Mouse (Mus musculus): Measurements from ENCODE around the gene Slc37a1. TPM values are rescaled to one million over a fixed set of nuclear protein-coding genes. Genes with fewer than 3 reads are reported as not detected.

Slc37a1 gene
- polyA plus RNA-seq, 1 experiment from 2014 or later = 6.4 TPM

DNA sequence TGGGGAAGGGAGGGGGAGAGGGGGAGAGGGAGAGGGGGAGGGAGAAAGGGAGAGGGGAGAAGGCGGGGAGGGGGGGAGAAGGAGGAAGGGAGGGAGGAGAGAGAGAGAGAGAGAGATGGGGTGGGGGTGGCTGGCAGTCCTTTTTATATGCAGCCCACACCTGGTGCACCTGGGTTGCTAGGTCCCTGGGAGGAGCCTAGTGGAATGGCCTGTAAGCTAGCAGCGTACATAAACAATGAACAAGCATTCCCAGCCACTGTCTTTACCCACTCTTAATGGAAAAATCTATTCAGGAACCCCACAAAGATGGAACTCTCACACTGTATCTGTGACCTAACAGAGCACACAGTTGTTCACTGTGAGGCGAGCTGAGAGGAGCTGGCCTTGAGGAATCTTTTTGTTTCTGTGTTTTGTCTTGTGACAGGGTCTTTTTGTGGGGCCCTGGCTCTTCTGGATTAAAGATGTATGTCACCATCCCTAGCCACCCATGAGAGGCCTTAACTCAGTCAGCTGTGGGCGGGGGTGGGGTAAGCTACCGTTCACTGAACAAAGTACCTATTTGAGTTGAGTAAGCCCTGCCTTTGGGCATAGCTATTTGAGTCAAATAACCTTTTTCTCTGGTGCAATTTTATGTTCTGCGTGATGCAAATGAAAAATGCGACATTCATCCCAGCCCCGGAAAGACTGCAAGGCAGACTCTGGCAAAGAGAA, 69.4 kb downstream of the Slc37a1 start:
- Histone ChIP-seq H3K27me3 (ENCODE audit: low read depth, poor library complexity, severe bottlenecking) (no peaks in the 10 kb centered on the region), H3K9me3 (replicated peaks) (no peaks in the 10 kb centered on the region), H3K36me3 (no peaks in the 10 kb centered on the region), H3K4me3 (no peak overlapping the region), H3K27ac (replicated peaks) (no peak overlapping the region; the same call in 1 of the 2 replicates), H3K4me1 (peaks cover 23% of the 10 kb centered on the region)
- no peak for DNase-seq (ENCODE audit: low spot score)
- 38% methylated on average over 8 of the region's 8 CpGs for WGBS

DNA sequence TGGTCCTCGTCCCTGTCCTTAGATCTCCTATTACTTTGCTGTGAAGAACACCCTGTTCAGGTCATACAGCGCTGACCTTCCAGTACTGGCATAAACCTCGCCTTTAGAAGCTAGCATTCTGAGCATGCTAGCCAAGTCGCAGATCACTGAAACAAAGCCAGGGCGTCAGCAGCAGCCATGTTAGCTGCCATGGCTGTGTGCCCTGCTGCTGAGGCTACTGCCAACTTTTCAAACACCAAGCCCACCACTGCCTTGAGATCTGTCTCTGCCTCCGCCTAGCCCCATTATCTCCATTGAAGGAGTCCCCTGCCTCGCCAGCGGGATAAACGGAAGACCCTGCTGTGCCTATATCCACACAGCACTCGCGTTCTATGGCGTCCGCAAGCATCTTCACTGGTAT, 74.0 kb downstream of the Slc37a1 start:
- no peak overlapping the region for H3K27ac ChIP-seq (replicated peaks)
- no peaks in the 10 kb centered on the region for H3K9me3 ChIP-seq (replicated peaks)
- no peaks in the 10 kb centered on the region for H3K27me3 ChIP-seq (ENCODE audit: low read depth, poor library complexity, severe bottlenecking)
- 81% methylated on average over 13 of the region's 13 CpGs for WGBS
- peaks cover 17% of the 10 kb centered on the region for H3K4me1 ChIP-seq
- DNase-seq (ENCODE audit: low spot score) = no peak
- H3K36me3 ChIP-seq = no peaks in the 10 kb centered on the region
- no peak overlapping the region for H3K4me3 ChIP-seq

DNA sequence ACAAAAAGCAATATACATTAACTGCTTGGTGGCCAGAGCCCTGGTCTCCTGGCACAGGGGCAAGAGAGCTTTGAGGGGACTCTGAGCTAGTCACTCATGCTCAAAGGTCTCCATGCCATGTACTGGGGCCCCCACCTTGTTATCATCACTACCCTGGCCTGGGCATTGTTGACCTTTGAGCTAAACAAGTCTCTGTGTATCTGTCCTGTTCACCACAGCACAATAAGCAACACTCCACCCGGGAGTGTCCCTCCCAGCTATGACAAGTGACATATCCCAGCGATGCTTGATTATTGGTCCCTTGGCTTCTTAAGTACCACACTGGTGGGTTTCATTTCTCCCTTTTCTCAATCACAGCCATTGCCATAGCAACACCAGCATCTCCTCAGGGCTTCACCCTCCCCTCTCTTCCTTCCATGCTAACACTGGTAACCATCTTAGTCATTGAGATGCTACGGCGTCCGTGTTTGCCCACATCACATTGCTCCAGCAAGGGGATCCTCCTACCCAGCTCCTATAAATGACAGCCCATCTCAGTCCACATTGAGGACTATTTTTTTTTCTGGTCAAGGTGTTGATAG, 79.1 kb downstream of the Slc37a1 start:
- no peak for DNase-seq (ENCODE audit: low spot score)
- Histone ChIP-seq H3K4me3 (no peak overlapping the region), H3K27ac (replicated peaks) (no peak overlapping the region), H3K9me3 (replicated peaks) (no peaks in the 10 kb centered on the region), H3K36me3 (no peaks in the 10 kb centered on the region), H3K27me3 (ENCODE audit: low read depth, poor library complexity, severe bottlenecking) (no peaks in the 10 kb centered on the region), H3K4me1 (peaks cover 13% of the 10 kb centered on the region; the same call in 1 of the 2 replicates)
- WGBS = 91% methylated on average over 5 of the region's 5 CpGs

DNA sequence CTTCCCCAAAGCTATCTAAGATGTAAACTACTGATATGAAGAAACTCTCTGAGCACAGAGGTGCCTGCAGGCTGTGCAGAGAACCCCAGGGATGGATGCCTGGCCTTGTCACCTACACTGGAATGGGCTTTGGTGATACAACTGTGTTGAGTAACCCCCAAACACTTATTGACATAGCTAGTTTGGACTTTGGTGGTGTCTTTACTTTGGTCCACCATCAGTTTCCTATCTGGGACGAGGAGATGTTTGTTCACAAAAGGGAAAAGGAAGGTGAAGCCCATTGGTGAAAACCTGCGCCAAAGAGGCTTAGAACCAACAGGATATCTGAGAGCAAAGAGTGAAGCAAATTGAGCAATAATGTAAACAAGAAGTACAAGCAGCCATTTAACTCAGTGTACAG, 83.6 kb downstream of the Slc37a1 start:
- DNase-seq (ENCODE audit: low spot score) = no peak
- H3K9me3 ChIP-seq (replicated peaks) = no peaks in the 10 kb centered on the region
- H3K27ac ChIP-seq (replicated peaks) = no peak overlapping the region
- no peaks in the 10 kb centered on the region for H3K27me3 ChIP-seq (ENCODE audit: low read depth, poor library complexity, severe bottlenecking)
- H3K4me1 ChIP-seq = peaks cover 11% of the 10 kb centered on the region
- H3K36me3 ChIP-seq = no peaks in the 10 kb centered on the region
- 75% methylated on average over 2 of the region's 2 CpGs for WGBS
- H3K4me3 ChIP-seq = no peak overlapping the region

DNA sequence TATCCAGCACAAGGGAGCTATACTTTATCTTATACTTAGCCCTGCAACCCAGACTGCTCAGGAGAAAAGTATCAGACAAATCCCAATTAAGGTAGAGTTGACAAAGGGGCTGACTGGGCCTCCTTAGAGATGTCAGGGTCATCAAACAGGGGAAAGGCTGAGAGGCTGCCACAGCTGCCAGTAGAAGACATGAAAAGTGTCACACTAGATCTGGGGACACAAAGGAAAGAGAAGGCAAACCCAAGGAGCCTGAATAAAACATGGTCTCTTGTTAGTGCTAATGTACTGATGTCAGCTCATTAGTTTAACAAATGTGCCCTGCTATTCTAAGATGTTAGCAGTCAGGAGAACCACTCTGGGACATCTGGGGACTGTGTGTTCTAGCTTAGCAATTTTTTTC, 84.3 kb downstream of the Slc37a1 start:
- DNase-seq (ENCODE audit: low spot score) = no peak
- Histone ChIP-seq H3K36me3 (no peaks in the 10 kb centered on the region), H3K27me3 (ENCODE audit: low read depth, poor library complexity, severe bottlenecking) (no peaks in the 10 kb centered on the region), H3K4me3 (no peak overlapping the region), H3K9me3 (replicated peaks) (no peaks in the 10 kb centered on the region), H3K27ac (replicated peaks) (no peak overlapping the region; the same call in 1 of the 2 replicates), H3K4me1 (peaks cover 11% of the 10 kb centered on the region)

DNA sequence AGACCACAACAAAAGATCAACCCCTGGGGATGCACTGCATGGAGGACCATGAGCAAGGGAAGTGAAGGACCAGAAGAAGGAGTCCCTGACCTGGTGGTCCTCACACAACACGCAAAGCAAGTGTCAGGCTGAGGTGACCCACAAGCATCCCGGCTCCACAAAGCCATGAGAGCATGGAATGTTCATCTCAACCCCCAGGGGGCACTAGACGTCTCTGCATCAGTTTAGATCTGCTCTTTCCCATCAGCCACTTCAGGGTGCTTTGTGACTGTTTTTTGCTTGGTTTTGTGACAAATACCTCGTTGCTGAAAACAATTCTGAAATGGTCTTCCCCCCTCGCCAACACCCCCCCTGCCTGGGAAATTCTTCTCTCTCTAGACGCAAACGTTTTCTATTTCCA, 91.4 kb downstream of the Slc37a1 start:
- peaks cover 4% of the 10 kb centered on the region; the same call in 1 of the 2 replicates for H3K4me1 ChIP-seq
- H3K4me3 ChIP-seq = no peak overlapping the region
- H3K9me3 ChIP-seq (replicated peaks) = no peaks in the 10 kb centered on the region
- 0 out of 2 replicates have a peak overlapping the region, but pooled peaks have one; percentile 34 for H3K27ac ChIP-seq (replicated peaks)
- 20% methylated on average over 7 of the region's 7 CpGs for WGBS
- peak; percentile 67 for DNase-seq (ENCODE audit: low spot score)
- no peaks in the 10 kb centered on the region for H3K36me3 ChIP-seq
- no peaks in the 10 kb centered on the region for H3K27me3 ChIP-seq (ENCODE audit: low read depth, poor library complexity, severe bottlenecking)

DNA sequence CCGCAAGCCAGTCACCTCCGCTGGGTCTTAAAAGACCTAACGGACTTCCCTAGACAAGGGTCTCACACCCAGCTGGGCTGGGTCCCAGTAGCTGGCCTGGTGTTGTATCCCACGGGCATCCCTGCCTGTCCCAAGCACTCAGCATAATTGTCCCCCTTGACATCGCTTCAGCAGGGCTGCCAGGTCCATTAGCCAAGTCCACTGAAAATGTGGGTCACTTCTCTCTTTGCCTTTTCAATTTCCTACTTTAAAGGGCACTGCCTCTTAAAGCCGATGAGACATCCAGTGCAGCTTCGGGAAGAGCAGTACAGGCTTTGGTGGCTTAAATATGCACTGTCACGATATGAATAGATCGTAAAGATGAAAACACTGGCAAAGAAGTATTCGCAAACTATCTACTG, 91.8 kb downstream of the Slc37a1 start:
- no peak for DNase-seq (ENCODE audit: low spot score)
- H3K9me3 ChIP-seq (replicated peaks) = no peaks in the 10 kb centered on the region
- H3K27me3 ChIP-seq (ENCODE audit: low read depth, poor library complexity, severe bottlenecking) = no peaks in the 10 kb centered on the region
- WGBS = 74% methylated on average over 10 of the region's 10 CpGs
- H3K36me3 ChIP-seq = no peaks in the 10 kb centered on the region
- no peak overlapping the region for H3K4me3 ChIP-seq
- 0 out of 2 replicates have a peak overlapping the region, but pooled peaks have one; percentile 34 for H3K27ac ChIP-seq (replicated peaks)
- peaks cover 4% of the 10 kb centered on the region; the same call in 1 of the 2 replicates for H3K4me1 ChIP-seq

DNA sequence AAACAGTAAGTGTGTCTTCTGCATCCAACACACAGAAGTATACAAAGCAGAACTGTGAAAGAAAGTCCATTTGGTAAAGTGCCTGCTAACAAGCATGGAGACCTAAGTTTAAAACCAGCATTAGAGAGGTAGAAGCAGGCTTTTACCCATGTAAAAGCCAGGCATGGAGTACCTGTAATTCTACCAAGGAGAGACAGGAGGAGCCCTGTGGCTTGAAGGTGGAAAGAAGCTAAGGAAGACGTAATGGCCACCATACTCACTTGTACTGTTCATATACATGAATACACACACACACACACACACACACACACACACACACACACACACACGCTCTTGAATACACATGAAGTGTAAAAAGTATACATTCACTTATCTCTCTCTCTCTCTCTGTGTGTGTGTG, 92.5 kb downstream of the Slc37a1 start:
- Histone ChIP-seq H3K9me3 (replicated peaks) (no peaks in the 10 kb centered on the region), H3K4me3 (no peak overlapping the region), H3K4me1 (peaks cover 5% of the 10 kb centered on the region), H3K27me3 (ENCODE audit: low read depth, poor library complexity, severe bottlenecking) (peaks cover 6% of the 10 kb centered on the region), H3K27ac (replicated peaks) (no peak overlapping the region), H3K36me3 (no peaks in the 10 kb centered on the region)
- WGBS = 72% methylated on average over 2 of the region's 2 CpGs
- no peak for DNase-seq (ENCODE audit: low spot score)

DNA sequence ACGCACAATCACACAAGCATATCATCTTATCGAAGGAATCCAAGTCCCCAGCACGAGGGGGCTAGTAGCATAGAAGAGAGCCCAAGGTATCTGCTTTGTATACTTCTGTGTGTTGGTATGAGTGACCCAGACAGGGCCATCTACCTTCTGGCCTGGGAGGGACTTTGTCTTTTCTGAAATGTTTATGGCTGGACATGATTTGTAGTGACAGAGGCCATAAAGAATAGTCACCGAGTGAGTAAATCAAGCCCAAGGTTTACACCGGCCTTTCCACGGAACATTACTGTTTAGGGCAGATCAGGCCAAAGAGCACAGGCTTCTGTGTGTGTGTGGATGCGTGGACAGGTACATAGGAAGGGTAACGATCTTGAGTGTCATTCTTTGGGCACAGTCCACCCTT, 93.3 kb downstream of the Slc37a1 start:
- WGBS = 95% methylated on average over 8 of the region's 8 CpGs
- H3K4me1 ChIP-seq = peaks cover 13% of the 10 kb centered on the region
- H3K27me3 ChIP-seq (ENCODE audit: low read depth, poor library complexity, severe bottlenecking) = peaks cover 13% of the 10 kb centered on the region
- no peak overlapping the region for H3K27ac ChIP-seq (replicated peaks)
- no peak for DNase-seq (ENCODE audit: low spot score)
- H3K4me3 ChIP-seq = no peak overlapping the region
- H3K9me3 ChIP-seq (replicated peaks) = no peaks in the 10 kb centered on the region
- H3K36me3 ChIP-seq = no peaks in the 10 kb centered on the region

DNA sequence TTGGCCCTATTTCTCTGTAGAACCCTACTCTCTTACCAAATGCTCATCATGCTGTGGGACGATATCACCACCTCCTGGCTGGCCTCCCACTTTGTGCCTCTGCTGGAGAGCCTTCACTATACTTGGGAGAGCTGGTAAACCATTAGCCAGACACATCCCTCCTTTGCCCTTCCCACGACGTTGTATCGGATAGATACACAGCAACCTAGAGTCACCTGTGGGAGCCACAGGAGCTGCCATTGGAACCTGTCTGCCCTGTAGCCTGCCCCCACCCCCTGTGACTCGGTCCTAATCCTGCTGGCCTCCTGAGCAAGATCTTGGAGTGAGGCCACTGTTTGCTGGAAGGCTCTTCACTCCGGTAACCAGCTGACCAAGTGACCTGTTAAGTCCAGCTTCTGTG, 96.7 kb downstream of the Slc37a1 start:
- no peak for DNase-seq (ENCODE audit: low spot score)
- Histone ChIP-seq H3K4me1 (peaks cover 44% of the 10 kb centered on the region), H3K4me3 (no peak overlapping the region), H3K9me3 (replicated peaks) (no peaks in the 10 kb centered on the region), H3K27me3 (ENCODE audit: low read depth, poor library complexity, severe bottlenecking) (peaks cover 46% of the 10 kb centered on the region), H3K27ac (replicated peaks) (no peak overlapping the region), H3K36me3 (no peaks in the 10 kb centered on the region)
- WGBS = 84% methylated on average over 6 of the region's 6 CpGs

DNA sequence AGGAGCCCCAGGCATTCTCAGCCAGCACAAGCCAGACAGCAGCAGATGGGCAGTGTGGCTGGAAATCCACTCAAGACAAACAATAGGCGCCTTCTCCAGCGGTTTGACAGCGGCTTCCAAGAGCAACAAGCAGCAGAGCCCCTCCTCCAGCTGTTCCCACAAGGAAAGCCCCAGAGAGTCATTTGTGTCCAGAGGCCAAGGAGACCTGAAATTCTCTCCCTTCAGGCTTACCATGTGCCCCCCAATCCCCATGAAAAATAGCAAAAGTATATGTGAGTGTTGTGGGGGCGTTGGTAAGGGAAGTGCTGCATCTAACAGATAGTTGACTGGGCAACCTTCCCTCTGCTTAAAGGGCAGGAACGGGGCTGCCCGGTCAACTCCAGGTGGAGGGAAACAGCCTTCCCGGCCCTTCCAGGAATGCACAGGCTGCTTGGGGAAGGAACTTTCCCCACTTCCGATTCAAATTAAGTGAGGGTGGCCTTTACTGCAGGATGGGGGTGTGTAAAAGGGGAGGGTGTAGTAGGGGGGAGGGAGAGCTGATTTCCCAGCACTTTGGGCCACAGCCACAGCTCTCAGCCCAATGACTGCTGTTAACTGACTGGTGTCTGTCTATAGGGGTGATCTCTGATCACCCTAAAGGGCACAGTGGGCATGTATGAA, 98.5 kb downstream of the Slc37a1 start:
- no peaks in the 10 kb centered on the region for H3K36me3 ChIP-seq
- peak overlapping the region; percentile 88 for H3K27ac ChIP-seq (replicated peaks)
- H3K4me3 ChIP-seq = peak overlapping the region; percentile 81
- peaks cover 53% of the 10 kb centered on the region for H3K27me3 ChIP-seq (ENCODE audit: low read depth, poor library complexity, severe bottlenecking)
- WGBS = 6% methylated on average over 8 of the region's 8 CpGs
- DNase-seq (ENCODE audit: low spot score) = peak; percentile 49
- H3K9me3 ChIP-seq (replicated peaks) = no peaks in the 10 kb centered on the region
- peaks cover 59% of the 10 kb centered on the region for H3K4me1 ChIP-seq

DNA sequence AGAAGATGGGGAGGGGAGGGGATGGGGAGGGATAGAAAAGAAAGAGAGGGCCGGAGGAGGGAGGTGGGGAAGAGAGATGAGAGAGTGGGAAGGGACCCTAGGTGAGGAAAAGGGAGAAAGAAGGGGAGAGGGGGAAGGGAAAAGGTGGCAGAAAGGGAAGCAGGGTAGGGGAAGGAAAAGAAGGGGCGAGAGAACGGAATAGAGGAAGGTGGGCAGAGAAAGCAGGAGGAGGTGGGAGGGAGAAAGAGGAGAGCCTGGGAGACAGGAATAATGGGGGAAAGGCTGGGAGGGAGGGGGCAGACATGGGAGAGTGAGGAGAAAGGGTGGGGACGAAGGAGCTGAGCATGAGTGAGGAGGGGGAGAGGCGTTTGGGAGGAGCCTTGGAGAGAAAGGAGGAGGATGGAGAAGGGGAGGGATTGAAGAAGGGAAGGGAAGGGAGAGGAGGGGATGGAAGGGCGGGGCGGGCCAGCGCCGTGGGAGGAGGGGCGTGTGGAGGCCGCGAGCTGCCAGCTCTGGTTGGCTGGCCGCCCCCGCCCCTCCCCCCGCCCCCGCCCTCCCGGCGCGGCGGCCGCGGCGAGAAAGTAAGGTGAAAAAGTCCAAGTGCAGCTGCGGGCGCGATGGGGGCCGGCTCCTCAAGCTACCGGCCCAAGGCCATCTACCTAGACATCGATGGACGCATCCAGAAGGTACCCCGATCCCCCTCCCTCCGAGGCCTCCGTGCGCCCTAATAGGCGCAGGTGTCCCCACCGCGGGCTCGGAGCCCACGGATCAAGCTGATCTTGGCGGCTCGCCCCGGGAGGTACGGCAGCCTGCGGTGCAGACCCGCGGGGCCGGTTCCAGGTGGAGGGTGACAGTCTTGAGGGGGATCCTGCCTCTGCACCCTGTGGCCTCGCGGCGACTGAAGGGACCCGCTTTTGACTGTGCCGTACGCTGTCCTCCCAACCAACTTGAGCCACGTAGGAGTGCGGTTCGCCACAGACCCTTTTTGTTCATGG, 99.4 kb downstream of the Slc37a1 start, which contains the start of gene Pde9a:
Gene Pde9a (plus strand): TSS at position 540 of the 995 bp plus-strand sequence.
- H3K4me1 ChIP-seq = peaks cover 59% of the 10 kb centered on the region
- no peaks in the 10 kb centered on the region for H3K9me3 ChIP-seq (replicated peaks)
- WGBS = 1% methylated on average over 50 of the region's 56 CpGs
- H3K27ac ChIP-seq (replicated peaks) = peak within 1 kb of the TSS; percentile 88
- peaks cover 53% of the 10 kb centered on the region for H3K27me3 ChIP-seq (ENCODE audit: low read depth, poor library complexity, severe bottlenecking)
- no peaks in the 10 kb centered on the region for H3K36me3 ChIP-seq
- H3K4me3 ChIP-seq = peak within 1 kb of the TSS; percentile 81
- DNase-seq (ENCODE audit: low spot score) = peak; percentile 85

Measured in midbrain, embryonic 10.5 days (tissue).